Mouse (Mus musculus): ENCODE measurements at regions not wholly inside any gene's neighbourhood (a gene's known extent, or its start where the extent isn't known, plus 50 kb on each side); places are given as distances from the start of the nearest gene placed in this dataset.

DNA sequence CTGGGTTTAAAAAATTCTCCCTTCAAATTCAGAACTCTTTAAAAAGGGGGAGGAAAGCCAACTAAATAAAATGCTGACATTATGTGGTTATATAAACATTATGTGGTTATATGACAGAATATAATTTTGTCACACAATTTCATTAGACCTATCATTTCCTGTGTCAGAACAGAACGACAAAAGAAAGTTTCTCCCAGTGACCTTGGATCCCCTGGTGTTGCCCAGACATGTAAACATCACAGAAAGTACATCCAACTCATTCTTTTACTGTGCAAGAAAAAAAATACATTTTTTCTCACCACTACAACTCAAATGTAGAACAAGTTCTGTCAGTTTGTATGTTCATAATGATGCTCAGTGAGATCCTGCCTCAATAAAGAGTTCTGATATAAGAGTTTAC, 793.3 kb upstream of the Mef2c start:
- ATAC-seq (ENCODE audit: low TSS enrichment): no peak

GRCm38 (mm10) chr13:82719500-82719899, 784.3 kb upstream of the Mef2c start:
- ATAC-seq (ENCODE audit: low TSS enrichment): peak; percentile 91

All from frontal cortex, adult (tissue).